ENCODE assay signal across 31 mouse cellular contexts in genomic region chr1:25163561-25163960, GRCm38 (mm10).
A peak's percentile ranks its signal among the peaks of the same experiment; 100 is the strongest.
DNase-seq lines count a peak whose midpoint lies in the region; ATAC-seq and TF ChIP-seq lines count a peak whose summit lies in the region.
"Had no signal": no experiment of that assay in that cellular context is flagged by ENCODE, and none has a peak within 500 bp of the region (broad histone marks: within the 10 kb centered on the region; RNA-seq: fewer than 3 reads in every experiment).

No protein-coding gene starts in this region.

- 71% methylated on average over 6 of the region's 6 CpGs for WGBS in forebrain, embryonic 16.5 days
- 87% methylated on average over 6 of the region's 6 CpGs for WGBS in forebrain, embryonic 12.5 days

- H3K27me3 ChIP-seq in forebrain, embryonic 16.5 days (replicated peaks; ENCODE audit: control insufficient read depth, insufficient read depth, low read length) = no peaks in the 10 kb centered on the region
- H3K27me3 ChIP-seq in forebrain, embryonic 12.5 days = no peaks in the 10 kb centered on the region
- H3K27me3 ChIP-seq: CH12.LX; embryonic facial prominence, embryonic 13.5 days; heart, embryonic 13.5 days had no signal

- TF ChIP-seq POLR2A in brain, embryonic 14.5 days (IDR thresholded peaks at IDR 0.05; ENCODE audit: borderline replicate concordance, extremely low read depth, insufficient read depth, insufficient read length, poor library complexity, severe bottlenecking) = no peak

- no peaks in the 10 kb centered on the region for H3K9me3 ChIP-seq in forebrain, embryonic 16.5 days (ENCODE audit: control insufficient read depth, low read length)
- H3K9me3 ChIP-seq in forebrain, embryonic 12.5 days = no peaks in the 10 kb centered on the region
- H3K9me3 ChIP-seq: embryonic facial prominence, embryonic 10.5 days; embryonic facial prominence, embryonic 13.5 days; heart, embryonic 10.5 days; heart, embryonic 13.5 days had no signal

- no peak overlapping the region for H3K4me2 ChIP-seq in forebrain, embryonic 16.5 days (ENCODE audit: low read length)
- H3K4me2 ChIP-seq in forebrain, embryonic 12.5 days = no peak overlapping the region
- H3K4me2 ChIP-seq: embryonic facial prominence, embryonic 13.5 days; heart, embryonic 13.5 days; hindbrain, embryonic 14.5 days had no signal

- H3K4me1 ChIP-seq in forebrain, embryonic 16.5 days (replicated peaks; ENCODE audit: control insufficient read depth, insufficient read depth, low read length) = peaks cover 9% of the 10 kb centered on the region; the same call in 1 of the 2 replicates
- H3K4me1 ChIP-seq in forebrain, embryonic 12.5 days = no peaks in the 10 kb centered on the region
- H3K4me1 ChIP-seq: embryonic facial prominence, embryonic 10.5 days; embryonic facial prominence, embryonic 13.5 days; heart, embryonic 10.5 days; heart, embryonic 13.5 days had no signal

- ATAC-seq in forebrain, embryonic 16.5 days = peak; percentile 60
- no peak for ATAC-seq in forebrain, embryonic 12.5 days (ENCODE audit: low FRiP score)
- ATAC-seq: hindbrain, postnatal 0 days; inflammation-experienced regulatory T-cells, adult 6 months; intestine, embryonic 16.5 days; Patski had no signal

- no peak overlapping the region for H3K4me3 ChIP-seq in forebrain, embryonic 16.5 days (replicated peaks; ENCODE audit: low read length)
- no peak overlapping the region for H3K4me3 ChIP-seq in forebrain, embryonic 12.5 days (replicated peaks)
- H3K4me3 ChIP-seq: embryonic facial prominence, embryonic 10.5 days; embryonic facial prominence, embryonic 13.5 days; erythroblast, embryonic 14.5 days; heart, adult 2 months; heart, embryonic 10.5 days; heart, embryonic 13.5 days had no signal

- TF ChIP-seq CTCF in brain, embryonic 14.5 days (IDR thresholded peaks at IDR 0.05; ENCODE audit: borderline replicate concordance, extremely low read depth, insufficient read depth, insufficient read length) = no peak

- H3K27ac ChIP-seq in forebrain, embryonic 16.5 days (ENCODE audit: low read length) = no peak overlapping the region
- no peak overlapping the region for H3K27ac ChIP-seq in forebrain, embryonic 12.5 days
- H3K27ac ChIP-seq: embryonic facial prominence, embryonic 10.5 days; embryonic facial prominence, embryonic 13.5 days; heart, adult 2 months; heart, embryonic 10.5 days; heart, embryonic 13.5 days; hindbrain, embryonic 14.5 days; hindbrain, postnatal 0 days had no signal

- no peak overlapping the region for H3K9ac ChIP-seq in forebrain, embryonic 16.5 days (replicated peaks; ENCODE audit: low read depth, low read length)
- H3K9ac ChIP-seq in forebrain, embryonic 12.5 days = no peak overlapping the region
- H3K9ac ChIP-seq: embryonic facial prominence, embryonic 13.5 days; heart, embryonic 13.5 days; hindbrain, embryonic 14.5 days had no signal

- peak; percentile 45 for DNase-seq in layer of hippocampus, adult 9-10 months (ENCODE audit: low spot score)
- DNase-seq in layer of hippocampus, postnatal 10 days (ENCODE audit: low spot score in 2 of 2) = no peak
- peak; percentile 24 for DNase-seq in brain, embryonic 14.5 days (ENCODE audit: low read depth)
- no peak for DNase-seq in thymus, postnatal 14 days
- DNase-seq: adrenal gland, postnatal 10 days; adrenal gland, postnatal 36 days; B cell, adult 2 months; cerebellum, adult 11-12 months; cerebellum, adult 8-10 months; cerebellum, postnatal 10 days; cerebellum, postnatal 36 days; embryo, embryonic 11 days; gastrocnemius, postnatal 10 days; gastrocnemius, postnatal 36 days; heart, adult 2 months; heart, postnatal 14 days; heart, postnatal 4 days had no signal

- no peaks in the 10 kb centered on the region for H3K36me3 ChIP-seq in forebrain, embryonic 16.5 days (ENCODE audit: control insufficient read depth, insufficient read depth)
- no peaks in the 10 kb centered on the region for H3K36me3 ChIP-seq in forebrain, embryonic 12.5 days (replicated peaks)
- H3K36me3 ChIP-seq: embryonic facial prominence, embryonic 10.5 days; embryonic facial prominence, embryonic 13.5 days; G1E; heart, embryonic 10.5 days; heart, embryonic 13.5 days had no signal

Comparison
In these comparisons a context has a peak if more than half of its experiments do, and no peak if none do; other contexts are left out.
1. DNase-seq: peak in layer of hippocampus, adult 9-10 months (single experiment) and brain, embryonic 14.5 days (single experiment); none in layer of hippocampus, postnatal 10 days (0 of 2) and thymus, postnatal 14 days (single experiment).